Mouse (Mus musculus): ENCODE results near the gene Igfbp1. TPM values are rescaled to one million over a fixed set of nuclear protein-coding genes. Genes with fewer than 3 reads are reported as not detected.

The Igfbp1 gene
- 0.14 TPM for polyA plus RNA-seq (2014; fragmentation: Illumina TruSeq; extraction: RNeasy Lipid Tissue Mini Kit (QIAGEN cat#74804); ENCODE audit: low read depth, low replicate concordance)

DNA sequence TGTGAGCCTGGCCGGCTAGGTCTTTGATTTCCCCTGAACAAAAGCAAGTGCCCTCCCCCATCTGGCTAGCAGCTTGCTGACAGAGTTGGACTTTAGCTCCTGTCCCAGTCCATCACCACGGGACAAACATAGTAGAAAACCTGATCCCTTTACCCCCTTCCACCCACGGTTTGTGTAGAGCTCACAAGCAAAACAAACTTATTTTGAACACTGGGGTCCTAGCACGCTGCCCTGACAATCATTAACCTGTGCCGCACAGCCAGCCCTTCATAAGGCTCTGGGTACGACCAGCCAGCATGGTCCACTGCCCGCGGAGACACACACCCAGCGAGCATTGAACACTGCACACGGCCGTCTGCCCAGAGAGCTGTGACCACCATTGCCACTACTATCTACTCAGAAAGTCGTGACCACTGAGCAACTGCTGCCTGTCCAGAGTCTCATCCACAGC lies at the start of gene Igfbp1:
Igfbp1 (plus strand) TSS at position 292 of the 451 bp plus-strand sequence.

DNA sequence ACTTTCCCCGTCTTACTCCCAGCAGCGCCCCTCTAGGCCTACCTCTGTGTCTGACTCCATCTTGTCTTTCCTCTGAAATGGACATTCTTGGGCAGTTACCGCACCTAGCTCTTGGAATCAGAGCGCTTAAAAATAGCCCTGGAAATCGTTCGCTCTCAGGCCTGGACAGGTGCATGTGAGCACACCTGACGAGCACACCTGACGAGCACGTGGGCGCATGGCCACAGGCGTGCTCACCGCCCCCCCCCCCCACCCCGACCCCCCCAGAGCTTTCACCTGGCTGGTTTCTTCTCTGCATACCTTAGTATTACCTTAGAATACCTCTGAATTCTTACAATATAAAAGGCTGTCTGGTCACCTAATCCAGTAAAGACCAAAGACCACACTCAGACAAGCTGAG lies 9.1 kb upstream of the Igfbp1 start, which contains the start of gene Gm11985:
Gm11985 (minus strand) TSS at position 101 of the 400 bp plus-strand sequence.

DNA sequence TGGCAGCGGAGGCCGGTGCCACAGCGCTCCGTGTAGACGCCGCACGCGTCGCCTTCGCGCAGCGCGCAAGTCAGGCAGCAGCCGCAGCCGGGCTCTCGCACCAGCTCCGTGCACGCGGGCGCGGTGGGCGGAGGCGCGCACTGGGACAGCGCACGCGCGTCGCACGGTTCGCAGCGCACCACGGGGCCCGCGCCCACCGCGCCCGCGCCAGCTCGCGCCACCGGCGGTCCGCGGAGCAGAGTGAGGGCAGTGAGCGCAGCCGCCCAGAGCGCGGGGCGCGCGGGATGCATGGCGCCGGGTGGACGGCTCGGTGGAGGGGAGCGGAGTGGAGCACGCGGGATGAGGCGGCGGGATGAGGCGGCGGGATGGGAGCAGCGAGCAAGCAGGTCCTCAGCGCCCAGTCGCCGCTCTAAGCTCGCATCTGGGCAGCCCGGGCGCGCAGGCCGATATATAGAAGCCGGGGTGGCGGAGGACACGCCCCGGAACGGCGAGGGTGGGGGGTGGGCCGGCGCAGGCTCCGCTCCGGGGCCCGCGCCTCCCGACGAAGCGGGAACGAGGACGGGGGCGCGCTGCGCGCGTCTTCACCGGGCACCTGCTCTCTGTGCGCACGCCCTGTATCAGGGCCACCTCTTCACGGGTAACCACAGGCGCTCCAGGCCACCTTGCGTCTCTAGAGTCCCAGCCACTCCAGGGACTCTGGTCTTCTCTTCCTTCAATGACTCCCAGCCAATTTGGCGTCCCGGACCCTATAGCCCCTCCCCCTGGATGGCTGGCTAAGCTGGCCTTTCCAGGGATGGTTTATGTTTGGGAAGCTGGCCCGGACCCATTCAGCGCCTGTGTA lies 16.1 kb downstream of the Igfbp1 start, which contains the start of gene Igfbp3:
Igfbp3 (minus strand) TSS at position 423 of the 841 bp plus-strand sequence.

Other genes starting within 250 kb of the Igfbp1 start
- 0.20 TPM for gene Adcy1, start 134.3 kb upstream of the Igfbp1 start, polyA plus RNA-seq (2014; fragmentation: Illumina TruSeq; extraction: RNeasy Lipid Tissue Mini Kit (QIAGEN cat#74804); ENCODE audit: low read depth, low replicate concordance)
- gene Gm11985, start 9.2 kb upstream of the Igfbp1 start, polyA plus RNA-seq (2014; fragmentation: Illumina TruSeq; extraction: RNeasy Lipid Tissue Mini Kit (QIAGEN cat#74804); ENCODE audit: low read depth, low replicate concordance), result not detected
- 2.2 TPM for gene Igfbp3, start 16.1 kb downstream of the Igfbp1 start, polyA plus RNA-seq (2014; fragmentation: Illumina TruSeq; extraction: RNeasy Lipid Tissue Mini Kit (QIAGEN cat#74804); ENCODE audit: low read depth, low replicate concordance)